Mouse (Mus musculus) cerebellum, adult 18-20 months (tissue): ENCODE measurements around the gene Prkg1.
"Not testable (repeated sequence)": the region's sequence is repeated elsewhere in the genome, so short reads cannot be mapped to it uniquely, and the experiment has no call there.

Source experiments
- DNase-seq, 2 experiments: peaks; one replicate each; pipeline ENCODE4 v3.0.0; 2021

The Prkg1 gene

DNA sequence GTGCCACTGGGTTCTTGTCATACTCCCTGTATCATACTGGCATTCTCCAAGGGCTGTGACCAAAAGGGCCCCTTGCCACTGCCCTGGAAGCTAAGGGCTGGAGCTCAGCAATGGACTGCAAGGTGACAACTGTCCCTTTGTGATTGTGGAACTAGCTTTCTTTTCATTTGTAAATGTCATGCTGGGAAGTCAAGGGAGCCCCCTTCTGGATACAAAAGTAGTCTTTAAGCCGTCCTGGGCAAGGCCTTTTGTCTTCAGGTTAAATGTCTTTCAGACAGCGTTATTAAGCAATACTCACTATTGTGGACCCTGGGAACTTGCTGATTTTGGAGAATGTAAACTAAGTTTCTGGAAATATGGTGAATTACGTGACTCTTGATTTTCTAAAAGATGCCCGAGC is 1211.1 kb downstream of the Prkg1 start:
- no peak for DNase-seq

DNA sequence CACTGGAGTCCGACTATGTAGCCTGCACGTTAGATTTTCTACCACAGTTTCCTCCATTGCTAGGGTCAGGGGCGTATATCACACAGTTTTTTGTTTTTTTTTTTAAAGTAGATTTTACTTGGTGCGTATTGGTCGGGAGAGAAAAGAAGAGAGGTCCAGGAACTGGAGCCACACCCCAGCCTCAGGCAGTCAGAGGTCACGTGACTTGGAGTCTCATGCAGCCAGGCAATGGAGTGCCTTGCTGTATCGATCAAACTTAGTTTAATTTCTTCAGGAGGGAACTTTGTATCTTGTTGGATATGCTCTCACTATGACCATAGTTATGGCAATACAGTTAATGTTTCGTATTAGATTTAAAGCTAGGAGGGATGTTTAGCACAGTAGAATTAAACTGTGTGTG is 1212.6 kb downstream of the Prkg1 start:
- no peak for DNase-seq

DNA sequence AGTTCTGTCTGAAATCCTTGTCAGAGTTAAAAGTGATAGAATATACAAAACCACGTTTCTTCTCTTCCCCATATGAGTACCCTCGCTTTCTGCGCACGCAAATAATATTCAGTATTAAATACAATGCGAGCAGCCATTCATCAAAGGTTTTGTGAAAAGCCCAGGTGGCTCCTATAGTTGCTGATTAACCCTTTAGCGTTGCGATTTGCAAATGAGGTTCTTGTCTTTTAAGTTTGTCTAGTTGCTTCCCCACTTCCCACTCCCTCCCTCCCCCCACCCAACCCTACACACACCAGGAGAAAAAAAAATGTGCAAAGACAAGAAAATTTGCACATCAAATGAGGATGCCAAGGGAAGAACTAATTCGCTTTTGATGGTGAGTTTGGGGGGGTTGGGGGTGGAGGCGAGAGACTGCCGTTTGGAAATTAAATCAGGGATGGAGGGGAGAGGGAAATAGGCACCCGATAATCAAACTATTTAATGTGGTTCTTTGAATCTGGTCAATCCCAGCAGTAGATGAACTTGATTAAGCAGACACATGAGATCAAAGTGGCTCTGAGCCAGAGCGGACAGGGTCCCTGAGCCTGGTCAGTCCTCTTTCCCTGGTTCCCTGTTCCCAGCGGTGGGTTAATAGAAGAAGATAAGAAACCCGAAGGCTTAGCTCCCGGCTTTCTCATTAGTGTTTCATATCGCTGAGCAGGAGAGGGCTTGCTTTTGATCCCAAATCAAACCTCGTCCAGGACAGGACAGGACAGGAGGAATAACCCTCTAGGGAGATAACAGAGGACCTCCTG is 1214.8 kb downstream of the Prkg1 start:
- no peak for DNase-seq

DNA sequence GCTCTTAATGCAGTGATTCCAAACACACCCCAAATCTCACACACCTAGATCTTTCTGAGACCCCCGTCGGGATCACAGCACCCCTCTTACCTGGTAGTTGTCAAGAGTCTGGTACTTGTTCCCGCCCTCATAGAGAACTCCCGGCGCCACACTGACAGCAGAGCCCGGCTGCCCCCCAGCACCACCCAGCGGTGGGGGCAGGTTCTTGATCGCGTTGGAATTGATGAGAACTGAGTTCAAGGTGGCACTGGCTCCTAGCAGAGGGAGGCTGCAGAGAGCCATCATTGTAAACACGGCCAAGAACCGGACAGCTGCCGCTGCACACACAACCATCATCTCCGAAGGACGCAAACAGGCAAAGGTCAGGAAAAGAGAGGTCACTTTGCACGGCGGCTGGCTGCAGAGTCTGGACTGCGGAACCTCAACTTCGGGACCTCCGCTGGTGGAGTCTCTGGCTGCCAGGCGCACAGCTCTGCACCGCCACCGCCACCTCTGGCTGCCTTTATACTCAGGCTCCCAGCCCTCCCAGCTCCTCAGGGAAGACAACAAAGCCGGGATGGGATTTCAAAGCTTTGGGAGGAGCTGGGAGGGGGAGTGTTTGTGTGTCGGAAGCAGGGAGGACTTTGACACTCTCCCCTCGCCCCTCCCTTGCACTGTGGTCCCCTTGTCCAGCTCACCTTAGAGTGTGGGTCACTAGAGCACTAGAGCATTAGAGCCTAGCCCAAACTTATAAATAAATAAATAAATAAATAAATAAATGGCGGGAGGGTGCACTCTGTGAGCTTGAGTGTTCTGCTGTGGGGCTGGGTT is 1215.6 kb downstream of the Prkg1 start, which contains the start of gene Dkk1:
TSS of gene Dkk1 (minus strand) at position 622 of the 810 bp plus-strand sequence.
- no peak for DNase-seq

DNA sequence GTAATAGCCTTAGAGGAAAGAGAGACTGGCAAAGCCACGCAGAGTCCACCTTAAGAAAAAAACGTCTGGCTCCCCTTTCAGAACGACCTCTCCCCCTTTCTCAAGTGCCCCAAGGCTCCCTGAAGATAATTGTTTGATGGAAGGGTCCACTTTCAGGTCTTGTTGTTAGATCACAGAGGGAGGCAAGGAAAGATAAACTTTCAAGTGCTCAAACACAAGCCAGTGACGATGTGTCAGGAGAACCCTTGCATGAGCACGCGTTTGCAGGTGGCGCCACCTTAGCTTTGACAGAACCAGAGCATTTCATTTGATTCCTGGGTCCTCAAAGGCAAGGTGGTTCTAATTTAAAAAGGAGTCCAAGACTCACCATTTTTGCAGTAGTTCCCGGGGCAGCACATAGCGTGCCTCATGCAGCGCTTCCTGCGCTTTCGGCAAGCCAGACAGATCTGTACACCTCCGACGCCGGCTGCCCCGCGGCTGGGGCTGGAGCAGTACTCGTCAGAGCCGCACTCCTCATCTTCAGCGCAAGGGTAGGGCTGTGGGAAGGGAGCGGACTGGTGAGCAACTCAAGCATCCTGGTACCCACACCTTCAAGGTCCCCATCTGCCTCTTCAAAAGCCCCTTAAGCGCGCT is 1216.3 kb downstream of the Prkg1 start:
- no peak for DNase-seq

DNA sequence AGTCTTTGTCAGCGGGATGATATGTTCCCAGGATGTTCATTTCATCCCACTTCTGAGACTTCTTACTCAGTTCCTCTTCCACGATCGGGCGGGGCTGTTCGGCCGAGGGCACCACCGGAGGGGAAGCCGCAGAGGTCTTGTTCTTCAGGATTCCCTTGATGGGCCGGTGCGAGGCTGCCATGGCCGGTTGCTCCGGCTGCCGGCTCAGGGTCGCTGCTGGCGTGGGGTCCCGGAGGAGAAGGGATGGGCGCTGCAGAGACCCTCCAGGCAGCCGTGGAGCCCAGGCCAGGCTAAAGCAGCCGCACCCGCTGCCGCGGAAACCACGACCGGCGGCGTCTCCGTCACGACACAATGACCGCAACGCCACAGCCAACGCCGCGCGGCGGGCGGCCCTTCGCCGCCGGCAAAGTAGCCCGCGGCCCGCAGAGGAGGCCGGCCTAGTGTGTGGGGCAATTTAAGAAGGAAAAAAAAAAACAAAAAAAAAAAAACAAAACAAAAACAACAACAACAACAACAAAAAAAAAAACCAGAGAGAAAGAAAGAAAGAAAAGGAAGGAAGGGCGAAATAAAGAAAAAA is 1225.4 kb downstream of the Prkg1 start:
- not testable (repeated sequence) for DNase-seq

DNA sequence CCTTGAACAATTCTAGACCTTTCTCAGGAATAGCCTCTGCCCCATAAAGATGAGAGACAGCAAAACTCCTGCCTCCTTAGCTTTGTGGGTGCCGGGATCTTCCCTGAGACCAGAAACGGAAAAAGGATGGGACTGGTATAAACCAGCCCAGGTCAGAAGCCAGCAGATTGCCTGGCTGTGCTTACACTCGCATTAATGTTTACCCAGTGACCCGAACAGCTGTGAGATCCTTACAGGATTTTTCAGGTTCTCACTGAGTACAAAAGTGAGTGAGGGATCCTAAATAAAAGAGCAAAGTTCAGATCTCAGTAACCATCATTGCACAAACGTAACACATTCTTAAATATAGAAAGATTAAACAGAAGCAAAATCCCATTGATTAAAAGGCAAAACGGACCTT is 1248.1 kb downstream of the Prkg1 start:
- DNase-seq: no peak
